Mouse (Mus musculus): ENCODE data around the gene Cpsf4. TPM values are rescaled to one million over a fixed set of nuclear protein-coding genes. Genes with fewer than 3 reads are reported as not detected.
"Not testable (repeated sequence)": the region's sequence is repeated elsewhere in the genome, so short reads cannot be mapped to it uniquely, and the experiment has no call there.

Gene Cpsf4
- polyA plus RNA-seq, 1 experiment from 2014 or later = 35.5 TPM

DNA sequence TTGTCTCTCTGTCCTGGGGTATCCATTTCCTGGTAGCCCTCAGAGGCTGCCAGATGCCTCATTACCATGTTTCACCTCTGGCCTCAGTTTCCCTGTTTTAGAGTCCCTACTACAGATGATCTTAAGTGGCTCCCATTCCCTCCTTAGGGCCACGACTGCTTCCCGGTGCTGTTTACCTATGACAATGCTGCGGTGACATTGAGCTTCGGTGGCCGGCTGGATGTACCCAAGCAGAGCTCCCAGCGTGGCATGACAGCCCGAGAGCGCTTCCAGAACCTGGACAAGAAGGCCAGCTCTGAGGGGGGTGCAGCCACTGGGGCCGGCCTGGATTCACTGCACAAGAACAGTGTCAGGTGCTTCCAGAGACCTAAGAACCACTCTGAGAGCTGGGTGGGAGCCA is 40.4 kb upstream of the Cpsf4 start:
- Histone ChIP-seq H3K4me1 (replicated peaks; ENCODE audit: insufficient read depth, low read length) (no peaks in the 10 kb centered on the region), H3K9me3 (replicated peaks; ENCODE audit: low read length) (no peaks in the 10 kb centered on the region), H3K4me2 (ENCODE audit: low read length) (no peak overlapping the region), H3K9ac (ENCODE audit: low read depth, low read length) (no peak overlapping the region), H3K27ac (no peak overlapping the region), H3K4me3 (replicated peaks; ENCODE audit: low read depth, low read length) (no peak overlapping the region), H3K27me3 (ENCODE audit: insufficient read depth, low read length) (no peaks in the 10 kb centered on the region), H3K36me3 (ENCODE audit: insufficient read depth, low read length) (peaks cover 70% of the 10 kb centered on the region)
- TF ChIP-seq CTCF (IDR thresholded peaks at IDR 0.05; ENCODE audit: low read depth) = no peak
- no peak for ATAC-seq (replicated peaks; ENCODE audit: low FRiP score, low read depth)
- WGBS = 91% methylated on average over 9 of the region's 9 CpGs
- no peak for DNase-seq (ENCODE audit: low spot score)

- Histone ChIP-seq H3K4me1 (replicated peaks; ENCODE audit: insufficient read depth, low read length) (no peaks in the 10 kb centered on the region), H3K27ac (no peak overlapping the region), H3K36me3 (ENCODE audit: insufficient read depth, low read length) (peaks cover 83% of the 10 kb centered on the region), H3K9me3 (replicated peaks; ENCODE audit: low read length) (no peaks in the 10 kb centered on the region), H3K27me3 (ENCODE audit: insufficient read depth, low read length) (no peaks in the 10 kb centered on the region), H3K4me3 (replicated peaks; ENCODE audit: low read depth, low read length) (no peak overlapping the region), H3K4me2 (ENCODE audit: low read length) (no peak overlapping the region), H3K9ac (ENCODE audit: low read depth, low read length) (no peak overlapping the region)
- ATAC-seq (replicated peaks; ENCODE audit: low FRiP score, low read depth) = no peak
- no peak for DNase-seq (ENCODE audit: low spot score)
- no peak for TF ChIP-seq CTCF (IDR thresholded peaks at IDR 0.05; ENCODE audit: low read depth)
- 90% methylated on average over 4 of the region's 4 CpGs for WGBS
Observed at GRCm38 (mm10) chr5:145129124-145129523, 37.9 kb upstream of the Cpsf4 start.

DNA sequence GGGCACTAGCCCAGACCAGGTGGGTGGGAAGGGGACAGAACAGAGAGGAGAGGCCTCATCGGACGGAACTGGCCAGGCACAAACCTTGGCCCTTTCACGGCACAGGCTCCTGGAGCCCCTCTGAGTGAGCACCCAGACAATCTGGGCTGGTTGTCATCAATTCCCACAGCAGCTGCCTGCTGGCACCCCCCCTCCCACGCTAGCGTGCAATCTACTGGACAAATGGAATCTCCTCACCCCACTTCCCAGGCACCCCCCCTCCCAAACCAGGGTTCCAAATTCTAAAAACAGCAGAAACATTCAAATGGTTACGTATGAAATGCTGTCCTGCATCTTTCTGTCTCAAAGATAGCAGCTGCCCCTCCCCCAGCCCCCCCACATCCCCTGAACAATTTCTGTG is 37.2 kb upstream of the Cpsf4 start:
- H3K9ac ChIP-seq (ENCODE audit: low read depth, low read length); H3K9me3 ChIP-seq (replicated peaks; ENCODE audit: low read length); DNase-seq (ENCODE audit: low spot score); H3K4me3 ChIP-seq (replicated peaks; ENCODE audit: low read depth, low read length); H3K27me3 ChIP-seq (ENCODE audit: insufficient read depth, low read length); H3K4me2 ChIP-seq (ENCODE audit: low read length); H3K4me1 ChIP-seq (replicated peaks; ENCODE audit: insufficient read depth, low read length); H3K27ac ChIP-seq; ATAC-seq (replicated peaks; ENCODE audit: low FRiP score, low read depth): not testable (repeated sequence)
- H3K36me3 ChIP-seq (ENCODE audit: insufficient read depth, low read length) = peaks cover 83% of the 10 kb centered on the region
- 66% methylated on average over 4 of the region's 6 CpGs for WGBS

GRCm38 (mm10) chr5:145130191-145130590 is 36.8 kb upstream of the Cpsf4 start:
- ATAC-seq (replicated peaks; ENCODE audit: low FRiP score, low read depth) = no peak
- Histone ChIP-seq H3K4me3 (replicated peaks; ENCODE audit: low read depth, low read length) (no peak overlapping the region), H3K4me1 (replicated peaks; ENCODE audit: insufficient read depth, low read length) (no peaks in the 10 kb centered on the region), H3K4me2 (ENCODE audit: low read length) (no peak overlapping the region), H3K36me3 (ENCODE audit: insufficient read depth, low read length) (peaks cover 83% of the 10 kb centered on the region), H3K27me3 (ENCODE audit: insufficient read depth, low read length) (no peaks in the 10 kb centered on the region), H3K9ac (ENCODE audit: low read depth, low read length) (no peak overlapping the region), H3K27ac (no peak overlapping the region), H3K9me3 (replicated peaks; ENCODE audit: low read length) (no peaks in the 10 kb centered on the region)
- no peak for DNase-seq (ENCODE audit: low spot score)
- no peak for TF ChIP-seq CTCF (IDR thresholded peaks at IDR 0.05; ENCODE audit: low read depth)
- WGBS = 74% methylated on average over 11 of the region's 11 CpGs

DNA sequence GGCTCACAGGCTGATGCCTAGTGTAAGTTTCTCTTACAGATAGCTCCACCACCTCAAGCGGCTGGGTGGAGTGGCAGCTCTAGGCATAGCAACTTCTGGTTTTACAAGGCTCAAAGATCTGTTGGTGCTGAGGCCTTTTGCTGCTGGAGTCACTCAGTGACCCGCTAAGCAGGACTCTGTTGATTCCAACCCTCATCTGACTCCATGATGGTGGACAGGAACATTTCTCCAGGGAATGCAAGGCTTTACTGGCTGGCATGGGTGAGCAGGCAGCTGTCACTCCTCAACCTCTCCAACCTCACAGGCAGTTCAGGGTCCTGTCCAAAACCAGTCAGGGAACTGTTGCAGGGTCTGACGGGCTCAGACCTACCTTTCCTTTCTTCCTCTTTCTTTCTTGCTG is 36.0 kb upstream of the Cpsf4 start:
- no peak for ATAC-seq (replicated peaks; ENCODE audit: low FRiP score, low read depth)
- H3K4me2 ChIP-seq (ENCODE audit: low read length) = no peak overlapping the region
- no peak for TF ChIP-seq CTCF (IDR thresholded peaks at IDR 0.05; ENCODE audit: low read depth)
- no peak overlapping the region for H3K4me3 ChIP-seq (replicated peaks; ENCODE audit: low read depth, low read length)
- H3K9me3 ChIP-seq (replicated peaks; ENCODE audit: low read length) = no peaks in the 10 kb centered on the region
- H3K36me3 ChIP-seq (ENCODE audit: insufficient read depth, low read length) = peaks cover 79% of the 10 kb centered on the region
- H3K4me1 ChIP-seq (replicated peaks; ENCODE audit: insufficient read depth, low read length) = no peaks in the 10 kb centered on the region
- no peaks in the 10 kb centered on the region for H3K27me3 ChIP-seq (ENCODE audit: insufficient read depth, low read length)
- no peak for DNase-seq (ENCODE audit: low spot score)
- no peak overlapping the region for H3K9ac ChIP-seq (ENCODE audit: low read depth, low read length)
- no peak overlapping the region for H3K27ac ChIP-seq
- WGBS = 82% methylated on average over 3 of the region's 3 CpGs

GRCm38 (mm10) chr5:145133275-145133674 is 33.7 kb upstream of the Cpsf4 start:
- H3K9ac ChIP-seq (ENCODE audit: low read depth, low read length); ATAC-seq (replicated peaks; ENCODE audit: low FRiP score, low read depth); H3K4me3 ChIP-seq (replicated peaks; ENCODE audit: low read depth, low read length); H3K9me3 ChIP-seq (replicated peaks; ENCODE audit: low read length); H3K4me1 ChIP-seq (replicated peaks; ENCODE audit: insufficient read depth, low read length); H3K4me2 ChIP-seq (ENCODE audit: low read length); DNase-seq (ENCODE audit: low spot score); H3K27ac ChIP-seq; H3K27me3 ChIP-seq (ENCODE audit: insufficient read depth, low read length): not testable (repeated sequence)
- TF ChIP-seq CTCF (IDR thresholded peaks at IDR 0.05; ENCODE audit: low read depth) = peak; percentile 21; the same call in 1 of the 2 replicates
- H3K36me3 ChIP-seq (ENCODE audit: insufficient read depth, low read length) = peaks cover 66% of the 10 kb centered on the region
- 91% methylated on average over 6 of the region's 6 CpGs for WGBS

GRCm38 (mm10) chr5:145138836-145139235 is 28.2 kb upstream of the Cpsf4 start:
- 5% methylated on average over 6 of the region's 6 CpGs for WGBS

More at GRCm38 (mm10) chr5:145138836-145139235, 28.2 kb upstream of the Cpsf4 start:
- TF ChIP-seq CTCF (IDR thresholded peaks at IDR 0.05; ENCODE audit: low read depth) = no peak
- DNase-seq (ENCODE audit: low spot score) (no peak), ATAC-seq (replicated peaks; ENCODE audit: low FRiP score, low read depth) (no peak)
- Histone ChIP-seq H3K9me3 (replicated peaks; ENCODE audit: low read length) (no peaks in the 10 kb centered on the region), H3K27me3 (ENCODE audit: insufficient read depth, low read length) (no peaks in the 10 kb centered on the region), H3K4me1 (replicated peaks; ENCODE audit: insufficient read depth, low read length) (0 out of 2 replicates have a peak, but pooled peaks cover 4% of the 10 kb centered on the region), H3K36me3 (ENCODE audit: insufficient read depth, low read length) (peaks cover 30% of the 10 kb centered on the region), H3K4me2 (ENCODE audit: low read length) (peak overlapping the region; percentile 76), H3K9ac (ENCODE audit: low read depth, low read length) (peak overlapping the region; percentile 90), H3K4me3 (replicated peaks; ENCODE audit: low read depth, low read length) (peak overlapping the region; percentile 89), H3K27ac (no peak overlapping the region)
